Mouse (Mus musculus): ENCODE data around the gene Gm43638.

- no peak for TF ChIP-seq CTCF (IDR thresholded peaks at IDR 0.05; ENCODE audit: low read depth, low read length)
- no peak for TF ChIP-seq GATA2 (IDR thresholded peaks at IDR 0.05; ENCODE audit: borderline replicate concordance, low read depth, low read length)
- no peak for TF ChIP-seq GATA1 (IDR thresholded peaks at IDR 0.05; ENCODE audit: borderline replicate concordance, low read length)
- TF ChIP-seq TAL1 (conservative IDR thresholded peaks at IDR 0.05; ENCODE audit: low read depth, low read length) = no peak
Observed at GRCm38 (mm10) chr5:87457701-87458100, 28.9 kb downstream of the Gm43638 start.
